Mouse (Mus musculus) liver, postnatal 0 days (tissue): ENCODE measurements at regions not wholly inside any gene's neighbourhood (a gene's known extent, or its start where the extent isn't known, plus 50 kb on each side); places are given as distances from the start of the nearest gene placed in this dataset.

Source experiments
- CTCF ChIP-seq: sonication (generic); IDR thresholded peaks from 2 replicates; pipeline ENCODE4 v1.5.1; 2016; ENCODE audit warnings: antibody characterized with exemption, low read depth
- EP300 ChIP-seq: IDR thresholded peaks from 2 replicates; pipeline ENCODE4 v1.6.1; 2016; ENCODE audit warnings: antibody characterized with exemption, low read depth, mild to moderate bottlenecking

DNA sequence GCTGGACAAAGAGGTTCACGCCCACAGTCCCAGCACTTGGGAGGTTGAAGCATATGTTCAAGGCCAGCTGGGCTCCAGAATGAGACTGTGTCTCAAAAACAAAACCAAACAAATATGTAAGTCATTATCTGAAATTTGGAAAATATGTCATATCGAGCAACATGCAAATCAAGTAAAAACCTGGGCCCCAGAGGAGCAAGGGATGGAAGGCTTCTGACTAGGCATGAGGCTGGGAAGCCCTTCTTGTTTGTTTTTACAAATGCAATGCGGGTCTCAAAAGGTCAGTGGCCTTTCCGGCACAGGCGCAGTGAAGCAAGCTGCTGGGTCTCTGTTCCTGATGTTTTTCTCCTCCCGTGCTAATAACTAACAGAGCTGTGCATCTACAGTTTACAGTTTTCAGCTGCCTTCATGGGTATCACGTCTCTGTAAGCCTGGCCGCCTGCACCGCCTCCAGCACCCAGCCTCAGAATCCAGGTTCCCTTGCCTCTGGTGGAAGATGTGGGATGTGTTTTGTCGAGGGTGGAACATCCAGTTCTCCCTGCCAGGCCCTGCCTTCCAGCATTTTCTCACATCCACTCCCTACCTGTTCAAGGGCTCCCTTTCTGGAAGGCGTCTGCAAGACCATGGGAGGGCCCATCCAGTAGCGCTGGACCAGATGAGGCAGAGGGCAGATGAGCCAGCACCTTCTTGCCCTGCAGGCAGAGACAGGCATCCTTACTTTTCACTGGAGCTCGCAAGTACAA is 93.5 kb upstream of the Sipa1l1 start:
- TF ChIP-seq CTCF (no peak), EP300 (no peak)
